Mouse (Mus musculus) small intestine, adult 2 months (tissue): ENCODE measurements around the gene Olfr1348.

Source experiments
- CTCF ChIP-seq: fragments of 200-500 bp; IDR thresholded peaks from 2 replicates; pipeline ENCODE4 v1.5.1; 2012; ENCODE audit warnings: low read depth, mild to moderate bottlenecking, control low read depth, inconsistent platforms, low read length, moderate library complexity, mixed read lengths; ENCODE audit not compliant: insufficient replicate concordance, insufficient read length; ENCODE audit errors: extremely low read depth
- POLR2A ChIP-seq: fragments of 200-500 bp; IDR thresholded peaks from 2 replicates; pipeline ENCODE4 v1.6.1; 2012; ENCODE audit warnings: low read depth, mild to moderate bottlenecking, control low read depth, inconsistent platforms, low read length, moderate library complexity

DNA sequence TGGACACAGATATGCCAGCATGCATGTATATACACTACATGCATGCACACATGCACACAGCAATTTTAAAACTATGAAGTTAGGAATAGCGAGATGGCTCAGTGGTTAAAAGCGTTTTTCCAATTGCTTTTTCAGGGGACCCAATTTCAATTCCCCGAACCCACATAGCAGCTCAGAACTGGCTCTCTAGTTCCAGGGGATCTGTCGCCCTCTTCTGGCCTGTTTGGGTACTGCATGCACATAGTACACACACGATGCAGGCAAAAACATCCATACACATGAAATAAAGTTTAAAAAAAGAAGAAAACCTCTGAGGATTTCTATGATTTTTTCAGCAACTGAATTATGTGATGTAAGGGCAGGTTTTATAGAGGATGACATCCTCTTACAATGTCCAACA lies 17.6 kb upstream of the Olfr1348 start:
- TF ChIP-seq POLR2A: no peak
- peak; percentile 20; the same call in 1 of the 2 replicates for TF ChIP-seq CTCF
